Mouse (Mus musculus) neutrophil, adult 5-6 weeks (primary cell): ENCODE data around the gene Gm10401. TPM values are rescaled to one million over a fixed set of nuclear protein-coding genes. Genes with fewer than 3 reads are reported as not detected.

Source experiments
- ATAC-seq: fragments of 151-379, 151-347 bp; 2 replicates; pipeline ENCODE4 v1.8.0; 2017; ENCODE audit warnings: mild to moderate bottlenecking, moderate TSS enrichment; ENCODE audit not compliant: insufficient number of reproducible peaks, poor library complexity, low FRiP score, severe bottlenecking; ENCODE audit errors: extremely low read depth
- total RNA-seq: library from RNA; stranded (forward); fragments of 200-1000 nt; gene quantifications from 2 replicates; pipeline ENCODE4 v1.2.3, GENCODE M21; 2017

The Gm10401 gene
- total RNA-seq, 1 experiment from 2014 or later = not detected

- no peak for ATAC-seq
These were observed 47.3 kb downstream of the Gm10401 start for GRCm38 (mm10) chr5:115050776-115051175.

- ATAC-seq = no peak
These were observed 48.4 kb downstream of the Gm10401 start for GRCm38 (mm10) chr5:115049692-115050091.

Other genes starting within 250 kb of the Gm10401 start
- gene 4930519G04Rik, start 244.6 kb downstream of the Gm10401 start, total RNA-seq = 1.1 and 3.1 TPM in 2 replicates
- gene Gm9936, start 239.6 kb downstream of the Gm10401 start, total RNA-seq = 0.23 TPM in 1 of 2 replicates, not detected in the other
- 336 and 355 TPM in 2 replicates for gene Oasl2, start 201.4 kb downstream of the Gm10401 start, total RNA-seq
- 37.8 and 41.7 TPM in 2 replicates for gene Oasl1, start 175.1 kb downstream of the Gm10401 start, total RNA-seq
- 15.6 and 15.8 TPM in 2 replicates for gene 2210016L21Rik, start 156.1 kb downstream of the Gm10401 start, total RNA-seq
- gene Hnf1a, start 127.2 kb downstream of the Gm10401 start, total RNA-seq = 0.12 TPM in 1 of 2 replicates, not detected in the other
- 31.2 and 34.7 TPM in 2 replicates for gene Sppl3, start 87.2 kb downstream of the Gm10401 start, total RNA-seq
- gene Acads, start 21.1 kb upstream of the Gm10401 start, total RNA-seq = 7.1 and 10.5 TPM in 2 replicates
- 20.7 and 22.1 TPM in 2 replicates for gene Unc119b, start 36.7 kb upstream of the Gm10401 start, total RNA-seq
- 69.5 and 71.7 TPM in 2 replicates for gene Mlec, start 59.9 kb upstream of the Gm10401 start, total RNA-seq
- gene Cabp1, start 96.1 kb upstream of the Gm10401 start, total RNA-seq = not detected in 2 replicates
- gene Pop5, start 137.5 kb upstream of the Gm10401 start, total RNA-seq = 22.7 and 39.8 TPM in 2 replicates
- 161 and 173 TPM in 2 replicates for gene Rnf10, start 174.6 kb upstream of the Gm10401 start, total RNA-seq
- gene Coq5, start 181.4 kb upstream of the Gm10401 start, total RNA-seq = 24.8 and 32.2 TPM in 2 replicates
- gene Dynll1, start 202.7 kb upstream of the Gm10401 start, total RNA-seq = 103 and 154 TPM in 2 replicates
- gene Srsf9, start 228.9 kb upstream of the Gm10401 start, total RNA-seq = 51.2 and 55.9 TPM in 2 replicates
- 3.4 and 9.5 TPM in 2 replicates for gene Gatc, start 242.9 kb upstream of the Gm10401 start, total RNA-seq
- gene Triap1, start 242.9 kb upstream of the Gm10401 start, total RNA-seq = 12.7 and 12.8 TPM in 2 replicates